Comparison of ENCODE assay signal across 8 mouse cellular contexts in the genomic region with DNA sequence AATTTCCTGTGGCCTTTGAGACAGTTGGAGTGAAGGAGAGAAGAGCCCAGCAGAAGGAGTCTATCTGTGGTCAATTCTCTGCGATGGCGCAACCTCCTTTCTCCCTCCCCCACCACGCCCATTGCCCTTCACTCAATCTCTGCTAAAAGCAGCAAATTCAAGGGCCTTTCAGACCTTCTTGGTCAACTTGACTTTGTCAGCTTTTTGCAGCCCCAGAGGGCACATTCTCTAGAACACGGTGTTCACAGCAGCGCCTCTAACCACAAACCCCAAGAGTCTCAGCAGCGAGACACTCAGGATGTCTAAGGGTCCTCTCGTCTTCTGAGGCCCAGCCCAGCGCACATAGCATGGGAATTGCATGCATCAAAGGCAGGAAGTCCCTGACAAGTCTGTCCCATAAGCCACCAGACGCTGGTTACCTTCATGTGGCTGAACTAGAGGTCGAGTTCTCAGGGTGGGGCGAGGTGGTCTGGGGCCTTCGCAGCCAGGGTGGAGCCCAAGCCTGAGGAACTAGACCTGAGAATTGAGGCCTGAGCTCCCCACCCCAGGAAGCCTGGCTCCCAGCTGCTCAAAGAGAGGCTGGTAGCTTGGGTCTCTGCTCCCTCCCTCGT. TPM values are rescaled to one million over a fixed set of nuclear protein-coding genes. Genes with fewer than 3 reads are reported as not detected.
DNase-seq lines count a peak whose midpoint lies in the region; ATAC-seq and TF ChIP-seq lines count a peak whose summit lies in the region.

No protein-coding gene starts in this region.

- TF ChIP-seq CTCF in gastrocnemius, adult 2 months (IDR thresholded peaks at IDR 0.05): no peak
- TF ChIP-seq CTCF in liver, postnatal 0 days (IDR thresholded peaks at IDR 0.05; ENCODE audit: low read depth): no peak

- peak; percentile 75 for ATAC-seq in common myeloid progenitor, adult 5-6 weeks (replicated peaks; ENCODE audit: low read depth, poor library complexity, severe bottlenecking)
- peak; percentile 24 for ATAC-seq in liver, postnatal 0 days

- no peak for TF ChIP-seq EP300 in liver, postnatal 0 days (IDR thresholded peaks at IDR 0.05; ENCODE audit: low read depth)

- peak overlapping the region; percentile 47; the same call in 1 of the 2 replicates for H3K4me2 ChIP-seq in liver, postnatal 0 days (ENCODE audit: low read depth, low read length)

- H3K36me3 ChIP-seq in liver, postnatal 0 days (replicated peaks; ENCODE audit: insufficient read depth, low read length): no peaks in the 10 kb centered on the region

- H3K9me3 ChIP-seq in liver, postnatal 0 days (ENCODE audit: low read length): no peaks in the 10 kb centered on the region

- WGBS in liver, postnatal 0 days (ENCODE audit: insufficient replicate concordance): 23% methylated on average over 13 of the region's 13 CpGs

- peak; percentile 36 for DNase-seq in gastrocnemius, adult 2 months
- DNase-seq in gastrocnemius, postnatal 14 days: no peak
- peak; percentile 49 for DNase-seq in liver, postnatal 0 days
- DNase-seq in spleen, postnatal 36 days (ENCODE audit: low spot score in 2 of 2): peak; percentile 72 to 85
- DNase-seq in layer of hippocampus, postnatal 14 days (ENCODE audit: low spot score in 2 of 2): no peak
- DNase-seq in testis, postnatal 14 days (ENCODE audit: low spot score): no peak
- no peak for DNase-seq in yolk sac, embryonic 10.5 days (ENCODE audit: low spot score)

- H3K27me3 ChIP-seq in liver, postnatal 0 days (ENCODE audit: insufficient read depth, low read length): no peaks in the 10 kb centered on the region

- H3K9ac ChIP-seq in liver, postnatal 0 days (replicated peaks): no peak overlapping the region; the same call in 1 of the 2 replicates

- intact Hi-C loops in gastrocnemius, adult 2 months (cut with DNase I): no loop called here
- intact Hi-C loops in gastrocnemius, postnatal 14 days (cut with DNase I; ENCODE audit: low total_unique reads): no loop called here

- H3K4me1 ChIP-seq in liver, postnatal 0 days (ENCODE audit: insufficient read depth): peaks cover 29% of the 10 kb centered on the region

- no peak overlapping the region for H3K27ac ChIP-seq in gastrocnemius, adult 2 months
- peak overlapping the region; percentile 76 for H3K27ac ChIP-seq in liver, postnatal 0 days (ENCODE audit: low read depth)

- H3K4me3 ChIP-seq in gastrocnemius, adult 2 months: no peak overlapping the region
- no peak overlapping the region for H3K4me3 ChIP-seq in liver, postnatal 0 days (ENCODE audit: low read depth, low read length)

RNA-seq across cellular contexts. Expression of gene Kpna2, which starts 37.8 kb away (rescaled TPM):
- 10 to 100 TPM; 13.2 to 16.2 TPM for total RNA-seq in gastrocnemius, adult 2 months (2021)
- 10 to 100 TPM; 12.3 to 21.9 TPM for total RNA-seq in gastrocnemius, postnatal 14 days (2021)
- total RNA-seq in common myeloid progenitor, adult 5-6 weeks (2017): 199 and 201 TPM in 2 replicates
- polyA plus RNA-seq in liver, postnatal 0 days (2015; fragmentation: Nextera tagmentation; extraction: Ambion mirVana): 115 and 128 TPM in 2 replicates
- total RNA-seq in layer of hippocampus, postnatal 14 days (2021): 10 to 100 TPM; 27.9 to 28.7 TPM

RNA-seq across cellular contexts. Expression of gene Smurf2, which starts 41.1 kb away (rescaled TPM):
- 10 to 100 TPM; 26.5 to 32.2 TPM for total RNA-seq in gastrocnemius, adult 2 months (2021)
- total RNA-seq in gastrocnemius, postnatal 14 days (2021): 10 to 100 TPM; 20.8 to 21.7 TPM
- total RNA-seq in common myeloid progenitor, adult 5-6 weeks (2017): 26.2 and 30.2 TPM in 2 replicates
- 4.5 and 4.8 TPM in 2 replicates for polyA plus RNA-seq in liver, postnatal 0 days (2015; fragmentation: Nextera tagmentation; extraction: Ambion mirVana)
- 10 to 100 TPM; 28.8 to 30.9 TPM for total RNA-seq in layer of hippocampus, postnatal 14 days (2021)

Comparison
In these comparisons a context has a peak if more than half of its experiments do, and no peak if none do; other contexts are left out.
1. DNase-seq: peak in gastrocnemius, adult 2 months (single experiment), liver, postnatal 0 days (single experiment) and spleen, postnatal 36 days (2 of 2); none in gastrocnemius, postnatal 14 days (single experiment), layer of hippocampus, postnatal 14 days (0 of 2), testis, postnatal 14 days (single experiment) and yolk sac, embryonic 10.5 days (single experiment).